Mouse (Mus musculus): ENCODE measurements around the gene Aff2.

Aff2 gene

GRCm38 (mm10) chrX:69744962-69745597, 385.0 kb downstream of the Aff2 start:
- no peak for DNase-seq (ENCODE audit: low spot score)

- no peak for DNase-seq (ENCODE audit: low spot score)
Measured at GRCm38 (mm10) chrX:69801890-69802439, 441.9 kb downstream of the Aff2 start.

- no peak for DNase-seq (ENCODE audit: low spot score)
Measured at GRCm38 (mm10) chrX:69802481-69802880, 442.4 kb downstream of the Aff2 start.

- DNase-seq (ENCODE audit: low spot score), result no peak
Measured at GRCm38 (mm10) chrX:69811798-69812197, 451.7 kb downstream of the Aff2 start.

- DNase-seq (ENCODE audit: low spot score), result no peak
Measured at GRCm38 (mm10) chrX:69815054-69815453, 455.0 kb downstream of the Aff2 start.

- no peak for DNase-seq (ENCODE audit: low spot score)
Measured at GRCm38 (mm10) chrX:69817679-69818078, 457.6 kb downstream of the Aff2 start.

GRCm38 (mm10) chrX:69818188-69818587, 458.1 kb downstream of the Aff2 start:
- no peak for DNase-seq (ENCODE audit: low spot score)

- DNase-seq (ENCODE audit: low spot score), result no peak
Measured at GRCm38 (mm10) chrX:69867601-69868000, 507.5 kb downstream of the Aff2 start.

GRCm38 (mm10) chrX:69891713-69892112, 531.6 kb downstream of the Aff2 start:
- no peak for DNase-seq (ENCODE audit: low spot score)
